Mouse (Mus musculus) ES-E14 (cell line): Measurements from ENCODE around the gene Lmx1b. TPM values are rescaled to one million over a fixed set of nuclear protein-coding genes. Genes with fewer than 3 reads are reported as not detected.

Source experiments
- DNase-seq: peaks from one replicate; pipeline ENCODE4 v3.0.0-alpha.2; 2013; ENCODE audit warnings: low read depth, low spot score
- H3K27ac ChIP-seq: 2 replicates; pipeline ENCODE4 v1.5.1; 2012; ENCODE audit warnings: low read depth, mild to moderate bottlenecking, low read length, moderate library complexity, mixed read lengths; ENCODE audit not compliant: poor library complexity, insufficient read depth, severe bottlenecking
- H3K36me3 ChIP-seq: 2 replicates; pipeline ENCODE4 v1.6.1; 2012; ENCODE audit warnings: mild to moderate bottlenecking, low read length, moderate library complexity, mixed read lengths; ENCODE audit not compliant: control insufficient read depth, poor library complexity, insufficient read depth, severe bottlenecking
- H3K4me1 ChIP-seq, 2 experiments: fragments of 150-350 bp in 1 of 2; sonication (generic) in 1 of 2; 2 replicates each; pipeline ENCODE4 v1.6.1; 2012; ENCODE audit warnings: low read length in 2 of 2, mild to moderate bottlenecking in 1 of 2, mixed read lengths in 1 of 2; ENCODE audit not compliant: control insufficient read depth in 2 of 2, insufficient read depth in 2 of 2, poor library complexity in 1 of 2
- H3K4me3 ChIP-seq, 2 experiments: fragments of 150-350 bp in 1 of 2; sonication (generic) in 1 of 2; 2 replicates each; pipeline ENCODE4 v1.5.1; 2012; ENCODE audit warnings: low read length in 2 of 2, low read depth in 1 of 2, mild to moderate bottlenecking in 1 of 2, mixed read lengths in 1 of 2; ENCODE audit not compliant: insufficient read depth in 1 of 2, poor library complexity in 1 of 2, severe bottlenecking in 1 of 2
- H3K9ac ChIP-seq: 2 replicates; pipeline ENCODE4 v1.6.1; 2012; ENCODE audit warnings: low read depth, mild to moderate bottlenecking, low read length, mixed read lengths; ENCODE audit not compliant: poor library complexity, insufficient read depth, severe bottlenecking
- H3K9me3 ChIP-seq: fragments of 150-350 bp; sonication (generic); 2 replicates; pipeline ENCODE4 v1.6.1; 2012; ENCODE audit warnings: low read depth, mild to moderate bottlenecking, low read length; ENCODE audit not compliant: control insufficient read depth, insufficient read depth
- CHD2 ChIP-seq: IDR thresholded peaks from 2 replicates; pipeline ENCODE4 v1.6.1; 2014; ENCODE audit warnings: mild to moderate bottlenecking, low read depth, low read length, inconsistent platforms
- HCFC1 ChIP-seq: IDR thresholded peaks from 2 replicates; pipeline ENCODE4 v1.6.1; 2012; ENCODE audit warnings: low read length, inconsistent platforms, borderline replicate concordance; ENCODE audit not compliant: insufficient read depth
- MAFK ChIP-seq: IDR thresholded peaks from 2 replicates; pipeline ENCODE4 v1.6.1; 2014; ENCODE audit warnings: mild to moderate bottlenecking, low read depth, low read length, inconsistent platforms; ENCODE audit not compliant: insufficient read depth
- ZC3H11A ChIP-seq: IDR thresholded peaks from 2 replicates; pipeline ENCODE4 v1.6.1; 2012; ENCODE audit warnings: low read depth, mild to moderate bottlenecking, inconsistent platforms, low read length, borderline replicate concordance
- ZNF384 ChIP-seq: IDR thresholded peaks from 2 replicates; pipeline ENCODE4 v1.6.1; 2012; ENCODE audit warnings: low read depth, low read length, inconsistent platforms
- in situ Hi-C, 2 experiments: fragments of 600-800 bp; cut with MboI; formaldehyde crosslinking; loops; one replicate each; pipeline ENCODE4 v1.15.1; 2025; ENCODE audit warnings: low sequenced_read_pairs in 2 of 2, inconsistent platforms in 1 of 2; ENCODE audit not compliant: unreplicated experiment in 2 of 2
- total RNA-seq: library from RNA; depleted of rRNA; stranded (reverse); fragments of 300-350 nt; gene quantifications from 2 replicates; pipeline ENCODE4 v1.2.3, GENCODE M21; 2012

Lmx1b gene
- total RNA-seq, 1 experiment, result 0.67 TPM

DNA sequence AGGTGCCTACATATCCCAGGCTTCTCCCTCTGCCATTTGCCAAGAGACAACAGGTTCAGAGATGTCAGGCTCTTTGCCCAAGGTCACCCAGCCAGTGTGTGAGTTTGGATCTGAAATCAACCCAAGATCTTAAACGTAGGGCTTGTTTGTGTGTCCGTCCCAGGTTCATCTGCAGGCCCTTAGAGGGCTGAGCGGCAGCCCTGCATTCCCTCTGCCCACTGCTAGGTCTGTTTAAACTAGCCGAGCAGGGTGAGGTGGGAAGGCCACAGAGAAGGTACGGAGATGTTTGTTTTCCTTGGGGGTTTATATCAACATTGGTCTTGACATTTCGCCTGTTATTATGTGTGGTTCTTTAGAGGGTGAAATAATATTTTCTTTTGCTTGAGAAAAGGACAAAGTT lies 28.4 kb upstream of the Lmx1b start:
- TF ChIP-seq ZC3H11A (no peak), MAFK (no peak), CHD2 (no peak), HCFC1 (no peak), ZNF384 (no peak)
- Histone ChIP-seq H3K36me3 (no peaks in the 10 kb centered on the region), H3K4me3 (no peak overlapping the region), H3K9me3 (no peaks in the 10 kb centered on the region), H3K9ac (no peak overlapping the region), H3K27ac (no peak overlapping the region), H3K4me1 (peaks cover 5 to 11% of the 10 kb centered on the region in 2 experiments; a peak in 3 of 4 replicates)
- in situ Hi-C loops, result no loop called here
- no peak for DNase-seq

DNA sequence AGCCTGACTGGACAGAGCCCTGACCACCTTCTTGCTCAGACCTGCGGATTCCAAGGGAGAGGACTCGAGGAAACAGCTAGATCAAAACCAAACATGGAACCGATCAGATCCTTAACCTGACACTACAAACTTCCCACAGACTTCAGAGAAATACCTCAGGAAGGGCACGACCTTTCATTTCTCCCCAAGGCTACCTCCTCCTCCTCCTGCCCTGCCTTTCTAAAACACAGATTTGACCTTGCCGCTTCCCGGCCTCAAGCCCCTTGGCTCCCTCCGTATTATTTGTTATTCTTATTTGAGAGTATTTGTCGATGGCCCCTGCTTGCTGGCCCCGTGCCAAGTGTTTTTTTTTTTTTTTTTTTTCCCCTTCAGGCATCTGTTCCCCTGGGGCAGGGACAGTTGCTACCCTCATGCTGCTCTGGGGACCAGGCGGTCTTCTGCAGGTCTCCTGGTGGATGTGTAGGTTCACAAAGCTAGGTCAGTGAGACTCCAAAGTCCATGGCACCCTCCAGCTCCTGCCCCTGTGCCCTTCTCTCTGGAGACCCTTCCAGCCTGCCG lies 26.2 kb upstream of the Lmx1b start:
- Histone ChIP-seq H3K4me1 (peaks cover 5 to 11% of the 10 kb centered on the region in 2 experiments; a peak in 3 of 4 replicates), H3K27ac (no peak overlapping the region), H3K9ac (no peak overlapping the region), H3K36me3 (no peaks in the 10 kb centered on the region), H3K4me3 (0 out of 4 replicates have a peak overlapping the region, but pooled peaks of 1 of the 2 experiments have one; percentile 33), H3K9me3 (no peaks in the 10 kb centered on the region)
- no peak for DNase-seq
- TF ChIP-seq HCFC1 (no peak), ZNF384 (peak; percentile 94)
- in situ Hi-C loops, result no loop called here

DNA sequence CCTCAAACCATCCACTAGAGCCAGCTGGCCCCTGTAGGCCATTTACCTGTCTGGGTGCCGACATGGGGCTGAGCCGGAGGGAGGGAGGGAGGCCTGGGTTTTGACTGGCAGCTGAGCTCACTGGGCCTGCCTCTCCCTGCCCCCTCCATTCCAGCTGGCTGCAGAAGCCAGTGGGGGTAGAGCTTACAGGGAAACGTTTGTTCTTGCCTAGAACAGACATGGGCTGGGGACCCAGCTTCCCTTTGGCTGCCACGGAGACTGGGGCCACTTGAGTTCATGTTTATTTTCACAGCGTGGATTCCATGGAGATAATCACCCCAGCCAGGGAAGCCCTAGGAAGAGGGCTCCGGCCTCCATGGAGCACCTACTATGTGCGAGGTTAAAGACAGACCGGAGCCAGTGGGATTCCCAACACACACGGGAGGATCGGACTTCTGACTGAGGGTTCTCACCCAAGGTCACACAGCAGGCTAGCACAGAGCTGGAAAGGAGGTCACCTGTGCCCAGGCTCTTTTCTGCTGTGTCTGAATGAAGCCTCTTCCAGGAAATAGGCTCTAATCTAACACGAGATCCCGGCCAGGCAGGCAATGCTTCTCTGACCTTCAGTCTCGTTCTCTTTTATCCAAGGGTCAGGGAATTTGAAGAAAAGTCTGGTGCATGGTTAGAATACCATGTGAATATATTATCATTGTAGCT lies 25.2 kb upstream of the Lmx1b start:
- Histone ChIP-seq H3K27ac (0 out of 2 replicates have a peak overlapping the region, but pooled peaks have one; percentile 42), H3K36me3 (no peaks in the 10 kb centered on the region), H3K9me3 (no peaks in the 10 kb centered on the region), H3K4me3 (0 out of 4 replicates have a peak overlapping the region, but pooled peaks of 1 of the 2 experiments have one; percentile 19), H3K4me1 (peaks cover 5 to 11% of the 10 kb centered on the region in 2 experiments; a peak in 3 of 4 replicates), H3K9ac (no peak overlapping the region; the same call in 1 of the 2 replicates)
- in situ Hi-C loops, result no loop called here
- no peak for TF ChIP-seq HCFC1
- TF ChIP-seq ZNF384, result no peak
- no peak for TF ChIP-seq CHD2
- no peak for TF ChIP-seq ZC3H11A
- no peak for TF ChIP-seq MAFK
- no peak for DNase-seq

DNA sequence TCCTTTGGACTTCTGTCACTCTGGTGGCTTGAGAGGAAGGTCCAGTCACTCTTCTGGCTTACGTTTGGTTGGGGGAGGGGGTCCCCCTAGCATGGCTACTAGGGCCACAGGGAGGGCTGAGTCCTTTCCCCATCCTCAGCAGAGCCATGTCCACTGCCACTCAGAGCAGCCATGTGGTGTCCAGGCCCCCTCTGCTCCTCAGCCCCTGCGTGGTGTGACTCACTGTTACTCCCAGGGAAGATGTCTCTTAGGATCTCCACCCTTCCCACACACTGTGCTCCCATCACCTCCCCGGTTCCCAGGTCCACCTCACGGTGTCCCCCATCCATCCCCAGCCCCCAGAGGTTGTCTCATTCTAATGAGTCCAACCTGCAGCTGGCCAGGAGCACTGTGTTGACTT lies 24.4 kb upstream of the Lmx1b start:
- H3K9ac ChIP-seq, result no peak overlapping the region
- peaks cover 5 to 11% of the 10 kb centered on the region in 2 experiments; a peak in 3 of 4 replicates for H3K4me1 ChIP-seq
- TF ChIP-seq HCFC1 (no peak), MAFK (no peak), CHD2 (no peak), ZC3H11A (no peak), ZNF384 (no peak)
- H3K9me3 ChIP-seq, result no peaks in the 10 kb centered on the region
- no peak overlapping the region for H3K4me3 ChIP-seq
- H3K27ac ChIP-seq, result no peak overlapping the region
- in situ Hi-C loops, result no loop called here
- H3K36me3 ChIP-seq, result no peaks in the 10 kb centered on the region
- no peak for DNase-seq
